Mouse (Mus musculus) limb, embryonic 12.5 days (tissue): ENCODE measurements around the gene Pbrm1. TPM values are rescaled to one million over a fixed set of nuclear protein-coding genes. Genes with fewer than 3 reads are reported as not detected.

Experiments used
- ATAC-seq: fragments of 200-750 bp; cut with Nextera tagmentation; 2 replicates; pipeline ENCODE4 v1.8.0; 2017; ENCODE audit warnings: low read depth, moderate TSS enrichment; ENCODE audit not compliant: insufficient number of reproducible peaks, insufficient read depth, low FRiP score, low TSS enrichment
- H3K27ac ChIP-seq: fragments of 300-500 bp; sonication (generic); 2 replicates; pipeline ENCODE4 v1.5.1; 2016; ENCODE audit warnings: mild to moderate bottlenecking, moderate library complexity
- H3K27me3 ChIP-seq: fragments of 300-500 bp; sonication (generic); 2 replicates; pipeline ENCODE4 v1.6.1; 2016; ENCODE audit warnings: mild to moderate bottlenecking, moderate library complexity
- H3K36me3 ChIP-seq: fragments of 300-500 bp; sonication (generic); 2 replicates; pipeline ENCODE4 v1.6.1; 2016; ENCODE audit warnings: mild to moderate bottlenecking, moderate library complexity
- H3K4me1 ChIP-seq: fragments of 300-500 bp; sonication (generic); replicated peaks from 2 replicates; pipeline ENCODE4 v1.6.1; 2016
- H3K4me2 ChIP-seq: fragments of 300-500 bp; sonication (generic); 2 replicates; pipeline ENCODE4 v1.6.1; 2016; ENCODE audit warnings: mild to moderate bottlenecking, moderate library complexity
- H3K4me3 ChIP-seq: fragments of 300-500 bp; sonication (generic); replicated peaks from 2 replicates; pipeline ENCODE4 v1.5.1; 2016; ENCODE audit warnings: mild to moderate bottlenecking
- H3K9ac ChIP-seq: fragments of 300-500 bp; sonication (generic); replicated peaks from 2 replicates; pipeline ENCODE4 v1.6.1; 2016; ENCODE audit warnings: mild to moderate bottlenecking, moderate library complexity
- H3K9me3 ChIP-seq: fragments of 300-500 bp; sonication (generic); 2 replicates; pipeline ENCODE4 v1.6.1; 2016; ENCODE audit warnings: mild to moderate bottlenecking, moderate library complexity
- WGBS: fragments of 180-500 bp; shearing (Covaris S2); methylation state at CpG from one replicate; pipeline ENCODE4 v1.1.7; 2016; 5-methylcytosine and 5-hydroxymethylcytosine counted together
- polyA plus RNA-seq: library from polyadenylated mRNA; unstranded; fragments of >200 nt; fragmentation: Nextera tagmentation; extraction: Ambion mirVana; gene quantifications from 2 replicates; pipeline ENCODE4 v1.2.1, GENCODE M21; 2016

Pbrm1 gene
- polyA plus RNA-seq, 1 experiment from 2014 or later, result 189 TPM

GRCm38 (mm10) chr14:31160196-31161150, 141.5 kb downstream of the Pbrm1 start:
- Histone ChIP-seq H3K4me1 (peaks cover 1% of the 10 kb centered on the region; the same call in 1 of the 2 replicates), H3K9me3 (no peaks in the 10 kb centered on the region), H3K27ac (no peak overlapping the region), H3K4me3 (no peak overlapping the region), H3K9ac (no peak overlapping the region), H3K27me3 (no peaks in the 10 kb centered on the region), H3K36me3 (no peaks in the 10 kb centered on the region), H3K4me2 (no peak overlapping the region)
- WGBS, result 78% methylated on average over 27 of the region's 27 CpGs
- ATAC-seq, result no peak

GRCm38 (mm10) chr14:31161191-31161590, 142.3 kb downstream of the Pbrm1 start:
- no peak overlapping the region for H3K4me2 ChIP-seq
- no peaks in the 10 kb centered on the region for H3K36me3 ChIP-seq
- 88% methylated on average over 7 of the region's 7 CpGs for WGBS
- no peak overlapping the region for H3K4me3 ChIP-seq
- no peak for ATAC-seq
- H3K9me3 ChIP-seq, result no peaks in the 10 kb centered on the region
- peaks cover 7% of the 10 kb centered on the region; the same call in 1 of the 2 replicates for H3K4me1 ChIP-seq
- H3K27me3 ChIP-seq, result no peaks in the 10 kb centered on the region
- no peak overlapping the region for H3K9ac ChIP-seq
- H3K27ac ChIP-seq, result no peak overlapping the region

GRCm38 (mm10) chr14:31161638-31162037, 142.7 kb downstream of the Pbrm1 start:
- peaks cover 12% of the 10 kb centered on the region; the same call in 1 of the 2 replicates for H3K4me1 ChIP-seq
- no peaks in the 10 kb centered on the region for H3K36me3 ChIP-seq
- no peak for ATAC-seq
- no peaks in the 10 kb centered on the region for H3K9me3 ChIP-seq
- peak overlapping the region; percentile 12; the same call in 1 of the 2 replicates for H3K9ac ChIP-seq
- H3K4me3 ChIP-seq, result no peak overlapping the region
- no peak overlapping the region for H3K4me2 ChIP-seq
- H3K27me3 ChIP-seq, result no peaks in the 10 kb centered on the region
- 75% methylated on average over 10 of the region's 10 CpGs for WGBS
- no peak overlapping the region for H3K27ac ChIP-seq

- Histone ChIP-seq H3K4me3 (no peak overlapping the region), H3K27me3 (no peaks in the 10 kb centered on the region), H3K9ac (no peak overlapping the region), H3K9me3 (no peaks in the 10 kb centered on the region), H3K27ac (no peak overlapping the region), H3K36me3 (no peaks in the 10 kb centered on the region), H3K4me2 (no peak overlapping the region), H3K4me1 (peaks cover 28% of the 10 kb centered on the region)
- no peak for ATAC-seq
- 85% methylated on average over 8 of the region's 8 CpGs for WGBS
Observed at GRCm38 (mm10) chr14:31164067-31164466, 145.1 kb downstream of the Pbrm1 start.

GRCm38 (mm10) chr14:31165010-31165409, 146.1 kb downstream of the Pbrm1 start:
- H3K36me3 ChIP-seq, result peaks cover 1% of the 10 kb centered on the region
- no peak overlapping the region for H3K27ac ChIP-seq
- H3K9ac ChIP-seq, result no peak overlapping the region
- peaks cover 28% of the 10 kb centered on the region for H3K4me1 ChIP-seq
- no peaks in the 10 kb centered on the region for H3K27me3 ChIP-seq
- H3K9me3 ChIP-seq, result no peaks in the 10 kb centered on the region
- no peak overlapping the region for H3K4me2 ChIP-seq
- H3K4me3 ChIP-seq, result no peak overlapping the region
- WGBS, result 65% methylated on average over 2 of the region's 2 CpGs
- no peak for ATAC-seq

GRCm38 (mm10) chr14:31165458-31165857, 146.5 kb downstream of the Pbrm1 start:
- peaks cover 28% of the 10 kb centered on the region for H3K4me1 ChIP-seq
- no peak for ATAC-seq
- H3K4me2 ChIP-seq, result no peak overlapping the region
- no peak overlapping the region for H3K27ac ChIP-seq
- H3K9ac ChIP-seq, result 0 out of 2 replicates have a peak overlapping the region, but pooled peaks have one; percentile 4
- no peaks in the 10 kb centered on the region for H3K27me3 ChIP-seq
- peaks cover 6% of the 10 kb centered on the region for H3K36me3 ChIP-seq
- WGBS, result 69% methylated on average over 7 of the region's 7 CpGs
- H3K9me3 ChIP-seq, result no peaks in the 10 kb centered on the region
- no peak overlapping the region for H3K4me3 ChIP-seq

- peaks cover 28% of the 10 kb centered on the region for H3K4me1 ChIP-seq
- no peak overlapping the region for H3K4me3 ChIP-seq
- peaks cover 12% of the 10 kb centered on the region for H3K36me3 ChIP-seq
- H3K9me3 ChIP-seq, result no peaks in the 10 kb centered on the region
- H3K9ac ChIP-seq, result 0 out of 2 replicates have a peak overlapping the region, but pooled peaks have one; percentile 4
- ATAC-seq, result no peak
- no peak overlapping the region for H3K27ac ChIP-seq
- peak overlapping the region; percentile 21; the same call in 1 of the 2 replicates for H3K4me2 ChIP-seq
- H3K27me3 ChIP-seq, result no peaks in the 10 kb centered on the region
- WGBS, result 62% methylated on average over 10 of the region's 10 CpGs
Observed at GRCm38 (mm10) chr14:31165991-31166630, 147.2 kb downstream of the Pbrm1 start.

GRCm38 (mm10) chr14:31166827-31167226, 147.9 kb downstream of the Pbrm1 start:
- peak overlapping the region; percentile 21 for H3K4me2 ChIP-seq
- no peaks in the 10 kb centered on the region for H3K9me3 ChIP-seq
- ATAC-seq, result no peak
- peaks cover 28% of the 10 kb centered on the region for H3K4me1 ChIP-seq
- H3K9ac ChIP-seq, result 0 out of 2 replicates have a peak overlapping the region, but pooled peaks have one; percentile 9
- peaks cover 20% of the 10 kb centered on the region for H3K36me3 ChIP-seq
- no peak overlapping the region for H3K27ac ChIP-seq
- H3K27me3 ChIP-seq, result no peaks in the 10 kb centered on the region
- peak overlapping the region; percentile 10; the same call in 1 of the 2 replicates for H3K4me3 ChIP-seq
- 75% methylated on average over 9 of the region's 9 CpGs for WGBS

GRCm38 (mm10) chr14:31168425-31168824, 149.5 kb downstream of the Pbrm1 start, which contains the start of gene Stab1:
TSS of gene Stab1 (minus strand) at chr14:31168641.
- peak within 1 kb of the TSS; percentile 10 for H3K4me3 ChIP-seq
- peaks cover 36% of the 10 kb centered on the region for H3K36me3 ChIP-seq
- H3K9ac ChIP-seq, result no peak within 1 kb of the TSS; the same call in 1 of the 2 replicates
- peaks cover 28% of the 10 kb centered on the region for H3K4me1 ChIP-seq
- H3K9me3 ChIP-seq, result no peaks in the 10 kb centered on the region
- H3K4me2 ChIP-seq, result no peak within 1 kb of the TSS
- peak within 1 kb of the TSS; percentile 31; the same call in 1 of the 2 replicates for H3K27ac ChIP-seq
- ATAC-seq, result no peak
- WGBS, result 42% methylated on average over 10 of the region's 10 CpGs
- no peaks in the 10 kb centered on the region for H3K27me3 ChIP-seq

GRCm38 (mm10) chr14:31169508-31169907, 150.6 kb downstream of the Pbrm1 start:
- Histone ChIP-seq H3K27me3 (no peaks in the 10 kb centered on the region), H3K4me1 (peaks cover 28% of the 10 kb centered on the region), H3K36me3 (peaks cover 46% of the 10 kb centered on the region), H3K27ac (no peak overlapping the region), H3K9ac (no peak overlapping the region), H3K4me3 (no peak overlapping the region), H3K9me3 (no peaks in the 10 kb centered on the region), H3K4me2 (no peak overlapping the region)
- ATAC-seq, result no peak
- WGBS, result 85% methylated on average over 6 of the region's 6 CpGs

GRCm38 (mm10) chr14:31170963-31171362, 152.0 kb downstream of the Pbrm1 start:
- H3K36me3 ChIP-seq, result peaks cover 61% of the 10 kb centered on the region
- ATAC-seq, result no peak

More at GRCm38 (mm10) chr14:31170963-31171362, 152.0 kb downstream of the Pbrm1 start:
- no peaks in the 10 kb centered on the region for H3K9me3 ChIP-seq
- H3K9ac ChIP-seq, result no peak overlapping the region
- no peak overlapping the region for H3K4me3 ChIP-seq
- no peaks in the 10 kb centered on the region for H3K27me3 ChIP-seq
- H3K4me2 ChIP-seq, result no peak overlapping the region
- H3K4me1 ChIP-seq, result peaks cover 23% of the 10 kb centered on the region
- no peak overlapping the region for H3K27ac ChIP-seq
- 90% methylated on average over 13 of the region's 13 CpGs for WGBS
